Mouse (Mus musculus) lung, postnatal 10 days (tissue): ENCODE results near the gene Klk6.

Experiments used
- DNase-seq: peaks from one replicate; pipeline ENCODE4 v3.0.0; 2021

Gene Klk6

GRCm38 (mm10) chr7:43826056-43826455 is 1.8 kb downstream of the Klk6 start:
- DNase-seq = no peak

GRCm38 (mm10) chr7:43827706-43828105 is 3.4 kb downstream of the Klk6 start:
- DNase-seq = no peak

- no peak for DNase-seq
Measured at GRCm38 (mm10) chr7:43829006-43829405, 4.7 kb downstream of the Klk6 start.

- no peak for DNase-seq
Measured at GRCm38 (mm10) chr7:43841701-43842100, 17.4 kb downstream of the Klk6 start, which contains the start of gene Klk5. Gene Klk5, plus strand, starts transcription at chr7:43841971.

- DNase-seq = no peak
Measured at GRCm38 (mm10) chr7:43843801-43844200, 19.5 kb downstream of the Klk6 start.

- no peak for DNase-seq
Measured at GRCm38 (mm10) chr7:43851616-43852015, 27.3 kb downstream of the Klk6 start.

- DNase-seq = no peak
Measured at GRCm38 (mm10) chr7:43854642-43855380, 30.5 kb downstream of the Klk6 start.

GRCm38 (mm10) chr7:43855709-43856108 is 31.4 kb downstream of the Klk6 start:
- no peak for DNase-seq

- no peak for DNase-seq
Measured at GRCm38 (mm10) chr7:43856307-43856706, 32.0 kb downstream of the Klk6 start.

GRCm38 (mm10) chr7:43857501-43857900 is 33.2 kb downstream of the Klk6 start:
- no peak for DNase-seq

GRCm38 (mm10) chr7:43860411-43860810 is 36.1 kb downstream of the Klk6 start:
- no peak for DNase-seq

- peak; percentile 66 for DNase-seq
Measured at GRCm38 (mm10) chr7:43873237-43873636, 48.9 kb downstream of the Klk6 start.

GRCm38 (mm10) chr7:43873674-43874073 is 49.4 kb downstream of the Klk6 start:
- no peak for DNase-seq

GRCm38 (mm10) chr7:43874868-43875375 is 50.6 kb downstream of the Klk6 start:
- no peak for DNase-seq

- no peak for DNase-seq
Measured at GRCm38 (mm10) chr7:43876444-43876843, 52.1 kb downstream of the Klk6 start.

GRCm38 (mm10) chr7:43878281-43878680 is 54.0 kb downstream of the Klk6 start:
- no peak for DNase-seq

- no peak for DNase-seq
Measured at GRCm38 (mm10) chr7:43880912-43881311, 56.6 kb downstream of the Klk6 start, which contains the start of gene Klk4. Gene Klk4, plus strand, starts transcription at chr7:43881160.
